Mouse (Mus musculus): Measurements from ENCODE around the gene Maml2.

DNA sequence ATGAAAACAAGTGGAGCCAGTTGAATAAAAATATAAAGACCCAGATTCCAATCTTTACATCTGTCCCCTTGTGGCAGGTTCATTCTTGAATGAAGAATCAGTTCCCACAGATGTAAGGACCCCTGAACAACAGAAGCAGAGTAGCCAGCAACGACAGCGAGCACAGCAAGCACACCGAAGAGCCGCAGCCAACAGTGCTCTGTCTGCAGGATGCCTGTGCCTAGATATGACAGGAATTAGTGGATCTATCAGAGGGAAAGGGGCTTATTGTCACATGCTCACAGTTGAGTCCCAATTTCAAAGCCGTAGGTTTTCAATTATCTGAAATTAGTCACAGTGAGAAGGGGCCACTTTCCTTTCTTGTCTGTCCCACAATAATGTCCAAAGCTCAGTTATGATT, 238.0 kb downstream of the Maml2 start:
- TF ChIP-seq POLR2A (IDR thresholded peaks at IDR 0.05; ENCODE audit: insufficient read length, low read depth) = no peak
- TF ChIP-seq MYOG (IDR thresholded peaks at IDR 0.05; ENCODE audit: control insufficient read depth in 1 of 3, insufficient read depth in 1 of 3, insufficient read length in 2 of 3, low read depth in 2 of 3) = no peak
